Mouse (Mus musculus) MEL (cell line): ENCODE results near the gene Wipf1.

ENCODE experiments used
- CHD2 ChIP-seq: IDR thresholded peaks from 2 replicates; pipeline ENCODE4 v1.6.1; 2011; ENCODE audit warnings: low read length, improper control_type of control experiment
- CTCF ChIP-seq, 3 experiments: IDR thresholded peaks in 2 of 3; conservative IDR thresholded peaks in 1 of 3; 2 replicates each; pipeline ENCODE4 v1.5.1; 2011 to 2012; ENCODE audit warnings: low read length in 3 of 3, low read depth in 2 of 3, mild to moderate bottlenecking in 2 of 3, improper control_type of control experiment in 1 of 3, inconsistent platforms in 1 of 3, mixed read lengths in 1 of 3, moderate library complexity in 1 of 3; ENCODE audit not compliant: control insufficient read depth in 1 of 3, insufficient read depth in 1 of 3, poor library complexity in 1 of 3, severe bottlenecking in 1 of 3
- GABPA ChIP-seq: IDR thresholded peaks from 2 replicates; pipeline ENCODE4 v1.6.1; 2012; ENCODE audit warnings: low read depth, mild to moderate bottlenecking, inconsistent platforms, low read length, improper control_type of control experiment, moderate library complexity
- GATA1 ChIP-seq: IDR thresholded peaks from 2 replicates; pipeline ENCODE4 v1.6.1; 2011; ENCODE audit warnings: low read depth, low read length, improper control_type of control experiment
- MAFK ChIP-seq: IDR thresholded peaks from 2 replicates; pipeline ENCODE4 v1.6.1; 2011; ENCODE audit warnings: low read depth, mild to moderate bottlenecking, low read length, improper control_type of control experiment, borderline replicate concordance
- MEF2A ChIP-seq: IDR thresholded peaks from 2 replicates; pipeline ENCODE4 v1.6.1; 2014; ENCODE audit warnings: low read depth, mild to moderate bottlenecking, inconsistent platforms, low read length, improper control_type of control experiment; ENCODE audit not compliant: poor library complexity, insufficient replicate concordance, severe bottlenecking; ENCODE audit errors: extremely low read depth
- POLR2A ChIP-seq, 2 experiments: IDR thresholded peaks; 2 replicates each; pipeline ENCODE4 v1.6.1; 2011 to 2012; ENCODE audit warnings: low read length in 2 of 2, mild to moderate bottlenecking in 2 of 2, control low read depth in 1 of 2, improper control_type of control experiment in 1 of 2, low read depth in 1 of 2, moderate library complexity in 1 of 2; ENCODE audit not compliant: control insufficient read depth in 1 of 2, insufficient read depth in 1 of 2, poor library complexity in 1 of 2
- RAD21 ChIP-seq: IDR thresholded peaks from 2 replicates; pipeline ENCODE4 v1.6.1; 2011; ENCODE audit warnings: mild to moderate bottlenecking, low read depth, low read length, improper control_type of control experiment
- TBP ChIP-seq: IDR thresholded peaks from 2 replicates; pipeline ENCODE4 v1.8.0; 2011; ENCODE audit warnings: low read depth, low read length, improper control_type of control experiment
- ZKSCAN1 ChIP-seq: IDR thresholded peaks from 2 replicates; pipeline ENCODE4 v1.6.1; 2012; ENCODE audit warnings: low read depth, mild to moderate bottlenecking, inconsistent platforms, low read length, improper control_type of control experiment, moderate library complexity

DNA sequence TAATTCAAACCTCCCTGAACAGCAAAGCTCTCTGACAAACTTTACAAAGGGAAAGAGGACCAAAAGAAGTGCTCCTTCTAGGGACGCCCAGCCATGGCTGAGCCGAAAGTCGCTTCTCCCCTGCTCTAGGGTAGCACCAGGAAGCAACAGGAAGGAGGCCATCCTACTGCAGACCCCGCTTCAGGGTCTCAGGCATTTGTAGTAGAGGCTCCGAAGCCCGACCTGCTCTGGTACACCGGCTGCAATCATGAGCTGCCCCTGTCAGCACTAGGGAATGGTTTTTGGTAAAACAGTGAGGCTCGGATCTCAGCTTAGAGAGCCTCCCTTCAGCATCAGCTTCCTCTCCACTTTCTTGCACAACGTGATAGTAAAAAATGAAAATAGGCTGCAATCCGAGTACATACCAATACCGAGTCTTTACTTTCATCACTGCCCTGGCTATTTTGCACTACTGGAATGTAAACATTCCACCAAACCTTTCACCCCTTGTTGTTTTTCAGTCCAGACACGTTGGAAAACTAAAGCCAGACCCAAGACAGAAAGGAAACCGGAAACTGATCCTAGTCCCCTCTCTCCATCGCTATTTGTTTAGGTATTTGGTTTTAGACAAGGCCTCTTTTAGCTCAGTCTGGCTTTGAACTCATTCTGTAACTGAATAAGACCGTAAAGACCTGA, 44.8 kb downstream of the Wipf1 start:
- TF ChIP-seq RAD21 = no peak
- TF ChIP-seq ZKSCAN1 = no peak
- TF ChIP-seq CHD2 = no peak
- TF ChIP-seq CTCF (IDR thresholded peaks at IDR 0.05 in 2 of 3, conservative IDR thresholded peaks at IDR 0.05 in 1 of 3; ENCODE audit: control insufficient read depth in 1 of 3, insufficient read depth in 1 of 3, low read depth in 2 of 3, low read length in 3 of 3, poor library complexity in 1 of 3, severe bottlenecking in 1 of 3) = no peak
- TF ChIP-seq TBP = no peak
- no peak for TF ChIP-seq MEF2A
- no peak for TF ChIP-seq MAFK
- no peak for TF ChIP-seq GATA1
- no peak for TF ChIP-seq GABPA
- no peak for TF ChIP-seq POLR2A (IDR thresholded peaks at IDR 0.05; ENCODE audit: control insufficient read depth in 1 of 2, insufficient read depth in 1 of 2, low read depth in 1 of 2, low read length in 2 of 2, poor library complexity in 1 of 2)
